Comparison of ENCODE assay signal across 6 mouse cellular contexts in genomic region chr14:29784506-29784905, GRCm38 (mm10).
"Had no signal": no experiment of that assay in that cellular context is flagged by ENCODE, and none has a peak within 500 bp of the region (broad histone marks: within the 10 kb centered on the region; RNA-seq: fewer than 3 reads in every experiment).

No protein-coding gene starts in this region.

- DNase-seq: kidney, postnatal 10 days; kidney, postnatal 4 days; lung, adult 2 months; lung, postnatal 10 days; thymus, adult 18-20 months; thymus, postnatal 14 days had no signal
